ENCODE assay signal across 8 mouse cellular contexts in the genomic region with DNA sequence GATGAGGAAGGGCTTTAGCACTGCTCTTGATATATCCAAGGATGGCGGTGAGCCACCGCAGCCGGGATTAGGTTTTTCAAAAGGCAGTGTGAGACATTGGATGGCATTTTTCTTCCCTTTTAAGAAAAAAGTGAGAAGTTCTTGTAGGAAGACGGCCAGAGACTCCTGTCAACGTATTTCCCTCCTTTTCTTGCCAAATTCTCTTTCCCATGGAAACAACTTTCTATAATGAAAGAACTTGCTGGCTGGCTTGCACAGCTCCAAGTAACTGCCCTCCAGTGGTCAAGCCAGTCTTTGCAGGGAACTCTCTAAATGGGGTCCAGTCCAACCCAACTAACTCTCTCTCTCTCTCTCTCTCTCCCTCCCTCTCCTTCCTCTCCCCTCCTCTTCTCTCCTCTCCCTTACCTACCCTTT. TPM values are rescaled to one million over a fixed set of nuclear protein-coding genes. Genes with fewer than 3 reads are reported as not detected.
DNase-seq lines count a peak whose midpoint lies in the region; ATAC-seq and TF ChIP-seq lines count a peak whose summit lies in the region.

No protein-coding gene starts in this region.

- TF ChIP-seq POLR2A in small intestine, adult 2 months (IDR thresholded peaks at IDR 0.05; ENCODE audit: low read depth, low read length) = no peak

- H3K27ac ChIP-seq in small intestine, adult 2 months (ENCODE audit: insufficient read depth, low read depth, low read length) = no peak overlapping the region

- H3K4me1 ChIP-seq in small intestine, adult 2 months (ENCODE audit: control insufficient read depth, insufficient read depth, insufficient read length, low read length) = no peaks in the 10 kb centered on the region

- H3K27me3 ChIP-seq in small intestine, adult 2 months (ENCODE audit: control insufficient read depth, insufficient read depth, low read length) = no peaks in the 10 kb centered on the region

- 64% methylated on average over 5 of the region's 5 CpGs for WGBS in small intestine, adult 2 months

- no peak overlapping the region for H3K4me3 ChIP-seq in small intestine, adult 2 months (ENCODE audit: low read depth, low read length)

- H3K36me3 ChIP-seq in small intestine, adult 2 months (ENCODE audit: control insufficient read depth, insufficient read depth, low read length) = no peaks in the 10 kb centered on the region

- no peak for ATAC-seq in cerebellum, adult (ENCODE audit: insufficient number of reproducible peaks, low FRiP score, low TSS enrichment)

- DNase-seq in cerebellum, adult 11-12 months = peak; percentile 31
- peak; percentile 66 for DNase-seq in ZHBTc4 (ENCODE audit: low read depth, low spot score)
- peak; percentile 52 for DNase-seq in embryo, embryonic 9.5 days (ENCODE audit: extremely low spot score)
- DNase-seq in heart, adult 9 months (ENCODE audit: low spot score in 2 of 2) = peak; percentile 28 to 50
- DNase-seq in layer of hippocampus, postnatal 14 days (ENCODE audit: low spot score in 2 of 2) = peak; percentile 26 to 41
- DNase-seq in lung, postnatal 14 days = peak; percentile 70

- TF ChIP-seq CTCF in small intestine, adult 2 months (IDR thresholded peaks at IDR 0.05; ENCODE audit: extremely low read depth, insufficient read length, insufficient replicate concordance, low read depth, low read length) = peak; percentile 60; the same call in 1 of the 2 replicates

RNA-seq across cellular contexts. Expression of gene St7, which starts 3.6 kb away (rescaled TPM):
- 10 to 100 TPM; 40.8 to 42.2 TPM for total RNA-seq in layer of hippocampus, postnatal 14 days (2021)
- polyA plus RNA-seq in small intestine, adult 2 months (2012; rRNA removed) = 2.6 and 3.3 TPM in 2 replicates
